Mouse (Mus musculus) inflammation-experienced regulatory T-cells, adult 6 months (primary cell): Measurements from ENCODE around the gene Dock2. TPM values are rescaled to one million over a fixed set of nuclear protein-coding genes. Genes with fewer than 3 reads are reported as not detected.

Experiments used
- ATAC-seq: one replicate; pipeline ENCODE4 v1.8.0; 2017
- polyA plus RNA-seq, 3 experiments: library from polyadenylated mRNA; unstranded; fragments of 100-300 nt; shearing (Covaris generic); gene quantifications; one replicate each; pipeline ENCODE4 v1.2.1; 2017

Dock2 gene
- polyA plus RNA-seq, 3 experiments from 2014 or later: 257 to 323 (median 288) TPM

DNA sequence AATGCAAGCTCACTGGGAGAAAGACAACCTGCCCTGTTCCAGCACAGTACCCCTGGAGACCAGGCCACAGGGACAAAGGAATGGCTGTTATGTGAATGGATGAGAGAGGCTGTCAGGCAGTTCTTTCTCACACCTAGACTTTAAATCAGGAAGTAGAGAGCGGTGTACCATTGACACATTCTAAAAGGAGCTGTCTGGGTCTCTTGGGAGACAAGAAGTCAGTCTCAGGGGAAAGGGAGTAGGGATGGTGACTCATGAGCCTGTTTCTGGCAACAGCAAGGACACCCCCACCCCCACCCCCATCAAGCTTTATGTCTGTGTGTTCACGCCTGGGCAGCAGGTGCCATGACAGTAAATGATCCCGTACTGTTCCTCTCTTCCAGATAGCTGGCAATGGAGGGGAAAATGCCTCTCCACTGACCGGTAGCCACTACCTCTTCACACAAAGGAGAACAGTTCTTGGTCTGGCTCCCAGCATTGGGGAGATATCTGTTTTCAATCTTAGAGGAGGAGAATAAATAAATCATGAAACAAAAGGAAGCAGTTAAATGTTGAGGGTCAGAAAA is 439.9 kb downstream of the Dock2 start:
- ATAC-seq: no peak

DNA sequence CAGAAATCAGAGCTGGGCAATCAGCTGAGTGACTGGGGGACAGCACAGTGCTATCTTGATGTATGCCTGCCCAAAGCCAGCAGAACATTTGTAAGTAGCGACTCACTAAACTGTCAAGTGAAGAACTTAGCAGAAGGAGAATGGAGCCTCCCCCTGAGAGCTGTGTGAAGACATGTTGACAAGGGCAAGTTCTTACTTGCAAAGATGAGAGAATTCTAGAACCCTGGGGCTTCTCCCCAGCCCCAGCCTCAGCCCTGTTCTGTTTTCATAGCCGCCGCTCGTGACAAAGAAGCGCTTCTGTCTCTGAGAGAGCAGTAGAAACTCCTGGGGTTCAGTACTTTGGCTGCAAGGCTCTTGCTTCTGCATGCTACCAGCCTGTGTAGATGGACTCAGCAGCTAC is 444.0 kb downstream of the Dock2 start:
- no peak for ATAC-seq

DNA sequence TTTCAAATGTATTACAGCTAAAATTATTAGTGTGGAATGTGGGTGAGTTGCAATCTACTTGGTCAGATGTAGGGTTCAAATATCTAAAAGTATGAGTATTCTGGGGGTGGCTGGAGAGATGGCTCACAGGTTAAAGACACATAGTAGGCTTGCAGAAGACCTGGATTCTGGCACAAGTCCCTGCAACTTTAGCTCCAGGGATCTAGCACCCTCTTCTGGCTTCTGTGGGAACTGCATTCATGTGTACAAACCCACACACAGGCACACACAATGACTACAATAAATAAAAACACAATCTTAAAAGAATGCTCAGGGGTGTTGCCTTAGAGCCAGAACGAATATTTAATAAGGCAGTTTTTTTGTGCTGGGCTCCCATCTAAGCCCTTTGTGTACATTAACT is 445.8 kb downstream of the Dock2 start:
- no peak for ATAC-seq

DNA sequence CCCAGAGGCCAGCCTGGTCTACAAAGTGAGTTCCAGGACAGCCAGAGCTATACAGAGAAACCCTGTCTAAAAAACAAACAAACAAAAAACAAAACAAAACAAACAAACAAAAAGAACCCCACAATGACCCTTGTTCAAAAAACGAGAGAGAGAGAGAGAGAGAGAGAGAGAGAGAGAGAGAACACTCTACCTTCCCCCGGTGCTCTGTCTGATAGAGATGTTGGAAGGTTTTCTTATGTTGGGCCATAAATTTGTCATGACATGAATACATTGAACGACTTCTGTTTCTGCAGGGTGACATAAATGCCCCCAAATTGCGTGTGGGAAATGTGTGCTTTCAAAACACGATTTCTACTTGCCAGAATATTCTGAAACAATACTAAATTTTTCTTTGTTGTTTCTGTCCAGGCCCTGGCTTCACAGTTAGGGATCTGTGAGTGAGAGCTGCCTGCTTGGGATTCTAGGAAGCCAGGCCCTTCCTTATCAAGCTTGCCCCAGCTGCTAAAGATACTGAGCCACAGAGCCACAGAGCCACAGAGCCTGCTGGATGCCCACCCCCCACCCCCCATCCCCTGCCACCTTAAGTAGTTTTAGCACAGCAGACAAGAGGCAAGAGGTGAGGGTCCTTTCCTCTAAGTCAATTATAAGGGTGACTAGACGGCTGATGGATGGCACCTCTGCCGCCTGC is 451.2 kb downstream of the Dock2 start:
- ATAC-seq: no peak

DNA sequence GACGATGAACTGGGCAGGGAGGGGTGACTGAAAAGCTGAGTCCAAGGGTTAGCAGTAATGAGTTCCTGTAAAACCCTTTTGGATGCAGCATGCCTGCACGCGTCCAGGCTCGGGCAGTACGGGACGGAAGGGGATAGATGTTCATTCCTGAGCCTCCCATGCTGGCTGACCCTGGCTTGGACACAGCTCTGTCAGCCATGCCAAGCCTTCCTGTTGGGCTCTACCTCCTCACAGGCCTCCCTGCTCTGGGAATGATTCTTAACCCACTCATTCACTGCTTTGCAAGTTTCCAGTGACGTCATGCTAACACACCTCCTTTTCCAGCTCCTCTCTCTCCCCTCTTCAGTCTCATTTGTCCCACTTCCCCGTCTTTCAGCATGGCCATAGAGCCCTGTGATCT is 460.0 kb downstream of the Dock2 start:
- no peak for ATAC-seq

DNA sequence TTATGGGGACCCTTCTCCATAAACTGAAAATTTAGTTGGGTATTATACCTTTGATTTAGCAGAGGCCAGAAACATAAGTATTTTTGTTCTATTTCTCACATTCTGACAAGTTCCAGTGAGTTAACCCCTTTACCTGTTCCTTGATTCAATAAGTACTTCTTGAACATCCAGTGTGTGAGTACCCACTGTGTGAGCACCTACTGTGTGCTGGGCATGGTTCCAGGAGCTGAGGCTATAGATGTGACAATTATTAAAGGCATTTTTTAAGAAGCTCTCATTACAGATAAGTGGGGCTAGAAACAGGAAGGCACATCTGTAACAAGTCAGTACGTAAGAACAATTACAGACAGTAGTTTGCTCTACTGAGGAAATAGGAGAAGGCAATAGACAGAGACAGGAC is 464.4 kb downstream of the Dock2 start:
- no peak for ATAC-seq

DNA sequence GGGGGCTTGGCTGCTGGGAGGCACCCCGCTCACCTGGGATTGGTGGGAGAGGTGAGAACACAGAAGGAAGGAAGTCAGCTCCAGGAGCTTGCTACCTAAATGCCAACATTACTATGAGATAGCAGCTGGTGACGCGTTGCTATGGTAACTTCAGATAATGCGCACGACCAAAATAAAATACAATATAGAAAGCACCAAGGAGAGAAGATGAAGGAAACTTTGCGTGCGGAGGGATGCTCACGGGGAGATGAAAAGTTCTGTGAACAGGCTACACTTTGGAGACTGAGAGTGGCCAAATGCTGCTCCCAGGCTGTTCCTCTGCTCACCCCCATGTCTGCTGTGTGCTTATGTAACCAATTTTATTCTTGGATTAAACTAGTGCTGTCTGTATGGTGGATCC is 466.7 kb downstream of the Dock2 start:
- ATAC-seq: no peak

DNA sequence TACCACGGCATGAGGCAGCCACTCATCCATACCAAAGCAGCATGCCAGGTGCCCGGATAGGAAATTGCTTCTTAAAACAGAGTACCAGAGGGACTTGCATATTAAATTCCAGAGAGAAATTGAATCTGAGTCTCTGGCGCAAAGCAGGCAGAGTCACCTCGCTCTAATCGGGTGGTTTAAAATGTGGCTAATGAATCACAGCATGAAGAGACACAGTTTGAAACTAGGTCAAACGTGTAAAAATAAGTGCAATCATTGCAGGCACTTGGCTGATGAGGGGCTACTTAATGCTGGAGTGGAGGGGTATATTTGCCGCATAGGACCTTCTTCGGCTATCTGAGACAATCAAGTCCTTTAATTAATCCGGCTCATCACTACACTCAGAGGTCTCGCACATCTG is 467.5 kb downstream of the Dock2 start:
- ATAC-seq: no peak

DNA sequence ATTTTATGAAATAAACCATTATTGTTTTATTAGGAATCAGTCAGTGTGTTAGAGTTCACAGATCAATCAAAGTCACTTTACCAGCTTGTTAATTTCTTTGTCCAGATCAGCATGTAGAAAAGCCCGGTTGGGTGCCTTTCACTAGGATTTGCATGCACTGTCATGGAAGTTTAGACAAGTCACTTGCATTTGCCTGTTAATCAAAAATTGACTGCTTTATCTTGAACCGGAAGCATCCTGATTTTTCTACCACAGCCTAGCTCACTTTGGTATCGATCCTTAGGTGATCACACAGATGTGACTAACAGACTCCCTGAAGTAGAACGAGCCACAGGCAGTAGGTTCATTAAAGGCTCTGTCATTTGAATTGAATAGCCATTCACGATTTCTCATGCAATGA is 468.3 kb downstream of the Dock2 start:
- ATAC-seq: no peak

DNA sequence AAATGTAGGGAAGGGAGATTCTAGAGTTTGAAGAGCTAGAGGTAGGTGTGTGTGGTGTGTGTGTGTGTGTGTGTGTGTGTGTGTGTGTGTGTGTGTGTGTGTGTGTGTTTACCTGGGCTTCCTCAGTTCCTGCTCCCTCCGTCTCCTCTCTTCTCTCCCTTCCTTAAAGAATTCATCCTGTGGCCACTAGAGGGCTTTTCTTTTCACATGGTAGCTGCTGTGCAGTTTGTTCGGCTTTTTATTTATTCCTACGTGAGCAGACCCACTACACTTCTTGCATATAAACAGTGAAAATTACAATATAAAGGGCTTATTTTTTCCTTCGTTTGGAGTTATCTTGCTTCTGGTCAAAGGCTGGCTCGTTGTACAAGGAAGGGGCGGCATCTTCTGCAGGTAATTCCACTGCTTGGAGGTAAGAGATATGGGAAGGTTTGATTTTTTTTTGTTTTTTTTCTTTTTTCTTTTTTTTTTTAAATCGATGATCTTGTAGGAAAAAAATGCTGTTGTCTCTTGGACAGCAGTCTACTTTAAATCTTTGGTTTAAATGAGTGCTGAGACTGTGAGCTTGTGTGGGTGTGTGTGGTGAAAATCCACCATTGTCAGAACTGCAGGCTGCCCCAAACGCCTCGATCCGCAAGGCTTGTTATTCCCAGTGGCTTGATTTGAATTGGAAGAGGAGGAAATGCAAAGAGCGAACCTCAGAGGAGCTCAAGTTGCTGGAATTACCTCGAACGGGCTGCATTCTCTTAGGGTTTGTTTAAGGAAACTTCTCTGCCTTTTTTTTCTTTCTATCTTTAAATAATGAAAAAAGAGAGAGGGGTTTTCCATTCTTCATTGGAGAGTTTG is 468.9 kb downstream of the Dock2 start, which contains the start of gene Fam196b:
Gene Fam196b (plus strand): TSS at position 289 of the 846 bp plus-strand sequence.
- ATAC-seq: no peak

DNA sequence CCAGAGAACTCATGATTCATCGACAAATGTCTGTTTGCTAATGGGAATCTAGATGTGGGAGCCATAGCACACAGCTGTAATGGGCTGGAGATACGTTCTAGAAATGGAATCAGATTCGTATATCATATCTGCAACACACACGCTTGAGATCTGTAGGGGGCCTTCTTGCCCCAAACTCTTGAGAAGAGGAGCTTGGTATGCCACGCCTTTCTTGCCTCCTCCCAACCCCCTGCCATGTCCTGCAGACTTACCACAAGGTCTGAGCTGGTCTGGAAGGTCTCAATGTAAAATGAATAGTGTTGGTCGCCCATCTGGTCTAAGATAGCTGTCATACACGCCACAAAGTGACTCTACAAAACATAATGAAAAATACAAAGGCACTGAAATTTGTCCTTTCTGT is 471.5 kb downstream of the Dock2 start:
- ATAC-seq: no peak

DNA sequence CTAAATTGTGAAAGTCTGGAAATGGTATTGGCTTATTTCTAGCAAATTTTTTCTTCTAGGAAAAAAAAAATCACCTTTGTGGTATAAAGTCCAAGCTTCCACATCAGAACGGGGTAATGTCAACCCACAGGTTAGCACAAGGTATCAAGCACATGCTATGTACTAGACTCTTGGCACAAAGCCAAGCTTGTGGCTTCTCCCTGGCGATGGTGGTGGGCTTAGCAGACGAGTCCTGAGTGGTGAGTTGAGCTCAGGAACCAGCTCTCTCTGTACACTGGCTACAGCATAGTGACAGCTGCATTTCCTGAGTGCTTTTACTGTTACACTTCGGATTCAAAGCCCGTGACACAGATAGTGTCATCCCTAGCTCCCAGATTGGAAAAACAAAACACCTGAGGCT is 472.0 kb downstream of the Dock2 start:
- ATAC-seq: no peak

DNA sequence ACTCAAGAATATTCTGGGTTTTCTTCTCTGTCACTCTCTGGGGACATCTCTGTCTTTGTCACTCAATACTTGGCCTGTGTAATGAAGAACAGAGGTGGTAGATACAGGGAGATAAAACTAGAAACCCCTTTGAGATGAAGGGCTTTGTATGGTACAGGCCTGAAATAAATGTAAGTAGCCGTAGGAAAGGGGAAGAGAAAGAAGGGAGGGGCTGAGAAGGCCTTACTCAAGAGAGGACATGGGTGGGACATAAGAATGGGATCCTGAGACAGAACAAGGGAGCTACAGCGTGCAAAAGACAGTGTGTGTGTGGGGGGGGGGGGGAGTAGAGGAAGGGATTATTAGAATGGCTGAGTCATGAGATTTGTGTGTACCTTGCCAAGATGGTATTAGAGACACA is 474.3 kb downstream of the Dock2 start:
- ATAC-seq: no peak

DNA sequence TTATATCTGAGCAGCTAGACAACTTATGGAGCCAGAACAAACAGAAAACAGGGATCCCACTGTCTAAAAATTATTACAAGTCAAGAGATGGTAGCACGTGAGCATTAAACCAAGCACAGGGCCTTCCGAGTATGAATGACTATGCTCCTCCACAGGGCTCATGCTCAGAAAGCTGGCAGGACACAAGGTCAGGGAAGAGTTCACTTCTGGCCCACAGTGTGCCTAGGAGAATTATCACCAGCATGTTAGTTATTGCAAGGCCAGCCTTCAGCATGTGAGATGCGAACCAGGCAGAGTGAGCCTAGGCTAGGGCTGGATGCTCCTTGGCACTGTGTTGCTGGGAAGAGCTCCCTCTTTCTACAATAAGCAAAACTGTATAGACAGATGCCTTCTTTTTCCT is 475.0 kb downstream of the Dock2 start:
- no peak for ATAC-seq

DNA sequence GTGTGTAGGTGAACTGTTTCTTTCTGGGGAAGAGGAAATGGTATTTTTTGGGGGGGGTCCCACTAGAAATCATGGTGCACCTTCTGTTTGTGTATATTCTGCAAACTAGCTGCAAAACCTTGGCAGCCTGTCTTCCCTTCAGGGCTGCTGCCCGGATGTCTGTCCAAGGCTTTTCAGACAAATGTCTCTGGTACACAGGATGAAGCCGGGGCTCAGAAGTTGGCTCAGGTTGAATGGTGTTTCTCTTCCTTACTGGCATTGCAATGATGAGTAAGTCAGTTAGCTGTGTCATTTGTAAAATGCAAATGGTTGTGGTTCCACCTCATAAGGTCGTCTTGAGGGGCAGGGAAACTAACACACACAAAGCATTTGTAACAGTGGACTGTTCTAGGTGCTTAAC is 477.5 kb downstream of the Dock2 start:
- ATAC-seq: no peak

DNA sequence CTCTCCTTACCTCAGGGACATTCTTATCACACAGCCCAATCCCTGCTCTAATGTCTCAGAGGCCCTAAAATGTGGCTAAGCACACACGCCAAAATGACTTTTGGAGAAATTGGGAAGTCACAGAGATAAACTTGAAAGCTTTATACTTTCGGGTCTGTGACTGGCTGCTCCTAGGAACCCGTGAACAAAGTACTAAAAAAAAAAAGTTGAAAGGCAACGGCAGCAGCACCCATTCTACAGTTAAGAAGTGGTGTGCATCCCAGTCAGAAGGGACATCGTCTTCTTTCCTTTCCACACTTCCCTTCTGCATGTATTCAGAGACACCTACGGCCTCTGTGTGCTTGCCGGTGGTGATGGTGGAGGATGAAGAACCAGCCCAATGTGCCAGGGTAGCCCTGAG is 483.6 kb downstream of the Dock2 start:
- no peak for ATAC-seq

DNA sequence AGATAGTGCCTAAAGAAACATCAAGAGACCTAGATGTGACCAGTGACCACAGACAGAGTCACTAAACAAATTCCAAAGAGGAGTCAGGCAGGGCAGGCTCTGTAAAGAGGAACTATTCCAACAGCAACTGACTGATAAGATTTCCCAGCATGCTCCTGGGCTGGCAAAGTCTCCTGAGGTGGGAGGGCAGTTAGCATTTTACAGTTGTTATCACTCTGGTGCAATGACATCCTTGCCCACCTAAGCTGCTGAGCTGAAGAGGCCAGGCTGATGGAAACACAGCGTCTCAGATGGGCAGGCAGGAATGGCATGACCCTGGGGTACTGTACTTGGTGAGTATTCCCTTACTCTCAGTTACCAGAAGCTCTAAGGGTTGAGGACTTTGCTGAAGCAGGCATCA is 484.1 kb downstream of the Dock2 start:
- ATAC-seq: no peak

DNA sequence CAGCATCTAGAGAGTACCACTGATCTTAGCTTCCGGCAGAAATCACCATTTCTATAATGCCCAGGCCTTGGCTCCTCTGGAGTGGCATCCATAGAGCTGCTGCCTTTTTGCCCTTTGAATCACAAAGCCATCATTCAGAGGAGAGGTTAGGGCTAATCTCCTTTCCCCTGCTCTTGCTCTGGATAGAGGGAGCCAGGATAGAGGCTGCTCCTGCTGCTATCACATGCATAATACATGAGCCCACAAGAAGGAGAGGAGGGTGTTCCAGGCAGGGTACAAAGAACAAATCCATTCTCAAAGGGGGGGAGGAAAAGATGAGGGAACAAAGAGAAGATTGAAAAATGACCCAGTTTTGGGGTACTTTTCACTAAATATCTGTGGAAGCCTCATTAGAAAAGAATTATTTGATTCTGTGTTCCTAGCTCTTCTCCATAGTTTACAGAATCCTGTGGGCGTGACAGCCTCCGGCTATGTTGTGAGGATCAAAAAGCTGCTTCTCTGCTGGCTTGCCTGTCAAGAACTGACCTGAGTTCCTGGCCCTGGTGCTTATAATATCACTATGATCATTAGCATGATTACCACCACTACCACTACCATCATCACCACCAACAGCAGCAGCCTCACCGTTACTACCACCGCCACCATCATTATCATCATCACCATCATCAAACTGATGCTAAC is 485.9 kb downstream of the Dock2 start:
- no peak for ATAC-seq

DNA sequence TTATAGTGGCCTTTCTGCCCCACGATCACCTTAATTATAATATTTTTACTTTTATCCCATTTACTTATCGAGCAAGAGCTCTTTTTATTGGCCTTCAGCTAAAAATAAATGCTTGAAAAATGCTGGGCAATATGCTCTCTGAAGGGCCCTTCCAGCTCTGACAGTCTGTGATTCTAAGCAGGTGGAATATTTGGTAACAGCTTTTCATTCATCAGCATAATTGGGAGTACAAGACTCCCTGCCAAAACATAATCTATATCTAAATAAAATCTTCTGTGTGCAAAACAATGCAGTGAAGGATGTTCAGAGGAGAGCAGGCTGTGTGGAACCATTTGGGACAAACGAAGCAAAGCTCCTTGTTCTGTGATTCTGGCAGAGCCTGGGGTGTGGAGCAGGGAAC is 492.4 kb downstream of the Dock2 start:
- ATAC-seq: no peak

DNA sequence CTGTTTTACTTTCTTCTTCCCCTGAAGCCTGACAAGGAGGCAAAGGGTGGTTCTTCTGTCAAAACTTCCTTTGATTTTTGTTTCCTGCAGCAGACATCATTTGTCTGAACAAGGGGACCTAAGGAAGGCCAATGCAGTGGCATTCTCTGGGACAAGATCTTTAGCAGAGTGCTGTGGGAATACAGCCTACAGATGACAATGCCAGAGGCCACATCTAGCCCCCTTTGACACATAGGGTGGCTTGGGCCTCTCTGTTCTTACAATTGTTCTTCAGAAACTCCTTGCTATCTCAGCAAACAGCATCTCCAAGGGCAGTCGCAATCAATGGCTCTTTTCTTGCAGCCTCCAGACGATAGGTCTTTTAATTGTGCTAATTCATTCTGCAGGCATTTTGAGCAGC is 493.0 kb downstream of the Dock2 start:
- no peak for ATAC-seq

DNA sequence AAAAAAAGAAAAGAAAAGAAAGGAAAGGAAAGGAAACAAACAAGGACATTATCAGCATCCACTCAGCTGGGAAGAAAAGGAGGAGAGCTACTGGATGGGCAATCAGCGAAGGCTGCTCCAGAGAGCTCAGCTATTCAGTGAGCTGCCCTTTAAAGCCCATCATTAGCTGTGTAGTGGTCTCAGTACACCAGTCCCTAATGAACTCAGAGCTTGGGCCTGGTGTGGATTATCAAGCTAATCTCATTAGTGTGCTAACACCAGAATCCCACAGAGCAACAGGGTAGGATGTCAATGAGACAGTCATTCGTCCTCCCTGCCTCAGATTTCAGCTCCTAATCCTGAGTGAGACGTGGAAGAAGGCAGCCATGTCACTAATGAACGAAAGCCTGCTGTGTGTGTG is 493.4 kb downstream of the Dock2 start:
- no peak for ATAC-seq

DNA sequence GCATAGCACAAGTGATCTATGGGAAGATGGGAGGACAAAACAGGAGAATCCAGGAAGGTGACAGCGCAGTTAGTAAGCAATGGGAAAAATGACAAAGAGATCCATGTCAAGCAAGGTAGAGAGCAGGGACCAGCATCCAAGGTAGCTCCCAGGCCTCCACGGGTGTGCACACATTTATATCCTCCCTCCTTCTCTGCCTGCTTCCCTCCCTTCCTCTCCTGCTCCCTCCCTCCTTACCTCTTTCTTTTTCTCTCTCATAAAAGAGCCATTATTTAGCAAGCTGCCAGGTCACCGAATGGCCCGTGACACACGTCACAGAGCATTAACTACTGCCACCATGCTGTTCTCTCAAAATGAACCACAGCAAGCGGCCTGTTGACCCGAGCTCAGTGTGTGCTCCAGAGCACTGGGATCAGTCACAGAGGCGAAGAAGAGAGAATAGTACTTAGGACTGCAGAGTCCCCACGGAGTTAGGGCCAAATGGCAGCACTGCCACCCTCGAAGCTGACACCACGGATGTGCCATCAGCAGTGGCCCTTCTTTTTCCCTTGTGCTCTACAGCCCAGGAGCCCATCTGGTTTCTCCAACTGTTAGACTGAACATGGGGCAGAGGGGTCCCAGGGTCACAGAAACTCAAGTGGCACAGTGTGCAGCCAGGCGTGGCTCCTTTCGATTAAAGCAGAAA is 499.4 kb downstream of the Dock2 start:
- no peak for ATAC-seq

DNA sequence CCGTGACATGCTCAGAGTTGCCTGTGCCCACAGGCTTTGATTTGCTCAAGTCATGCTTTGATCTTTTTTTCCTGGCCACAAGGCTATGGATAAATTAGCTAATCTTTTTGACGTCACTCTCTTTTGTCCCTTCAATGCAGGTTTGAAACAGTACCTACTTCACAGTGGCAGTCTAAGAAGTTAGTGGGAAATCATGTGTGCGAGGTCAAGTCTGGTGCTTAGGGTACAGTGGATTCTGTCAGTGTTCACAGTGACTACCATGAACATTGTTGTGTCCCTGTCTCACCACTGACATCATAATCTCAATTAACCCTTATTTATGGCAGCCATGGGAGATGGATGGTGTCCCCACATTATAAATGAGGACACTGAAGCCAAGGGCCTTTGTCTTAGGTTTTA is 506.6 kb downstream of the Dock2 start:
- ATAC-seq: no peak
